Mouse (Mus musculus): Measurements from ENCODE around the gene Arih1. TPM values are rescaled to one million over a fixed set of nuclear protein-coding genes. Genes with fewer than 3 reads are reported as not detected.

Arih1 gene
- total RNA-seq (2022), result 100 to 1,000 TPM in 3 of 4 experiments, 10 to 100 TPM in 1; 93.4 to 113 (median 105) TPM

DNA sequence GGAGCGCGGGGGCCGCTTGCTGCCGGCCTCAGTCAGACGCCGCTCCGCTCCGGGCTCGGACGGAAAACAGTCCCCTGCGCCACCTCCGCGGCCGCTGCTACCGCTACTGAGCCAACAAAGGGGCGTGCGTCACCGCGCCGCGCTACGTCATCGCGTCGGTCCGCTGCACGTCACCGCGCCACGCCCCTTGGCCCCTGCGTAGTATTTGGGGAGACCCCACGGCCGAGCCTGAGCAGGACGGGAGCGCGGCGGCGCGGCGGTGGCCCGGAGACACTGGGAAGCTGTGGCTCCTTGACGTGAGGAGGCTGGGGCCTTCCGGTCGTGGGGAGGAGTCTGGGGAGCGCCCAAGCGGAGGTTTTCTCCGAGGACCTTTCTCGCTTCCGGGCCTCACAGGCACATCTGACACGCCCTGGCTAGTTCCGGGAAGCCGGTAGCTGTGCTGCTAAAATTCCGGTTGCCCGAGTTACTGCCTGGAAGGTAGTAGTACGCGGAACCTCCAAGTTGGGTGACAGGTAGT lies at the start of gene Arih1:
TSS of gene Arih1 (minus strand) at position 70 of the 517 bp plus-strand sequence.
- peak; percentile 96 to 98 for DNase-seq (ENCODE audit: low spot score in 2 of 2)

DNA sequence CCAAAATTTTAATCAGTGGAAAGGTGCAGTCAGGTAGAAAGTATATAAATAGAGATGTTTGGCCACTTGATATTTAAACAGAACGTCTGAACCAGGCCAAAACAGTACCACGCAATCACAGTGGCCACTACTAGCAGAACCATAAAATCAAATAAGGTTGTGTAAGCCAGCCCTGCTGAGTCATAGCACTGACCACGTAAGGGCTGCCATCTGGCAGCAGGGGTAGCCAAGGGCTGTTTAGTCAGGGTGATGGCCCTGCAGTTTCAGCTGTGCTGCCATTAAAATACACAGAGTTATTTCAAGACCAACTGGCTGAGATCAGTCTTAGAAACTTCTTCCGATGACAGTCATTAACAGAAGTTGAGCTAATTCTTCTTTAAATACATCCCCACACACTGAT lies 47.5 kb upstream of the Arih1 start:
- no peak for DNase-seq (ENCODE audit: low spot score in 2 of 2)

DNA sequence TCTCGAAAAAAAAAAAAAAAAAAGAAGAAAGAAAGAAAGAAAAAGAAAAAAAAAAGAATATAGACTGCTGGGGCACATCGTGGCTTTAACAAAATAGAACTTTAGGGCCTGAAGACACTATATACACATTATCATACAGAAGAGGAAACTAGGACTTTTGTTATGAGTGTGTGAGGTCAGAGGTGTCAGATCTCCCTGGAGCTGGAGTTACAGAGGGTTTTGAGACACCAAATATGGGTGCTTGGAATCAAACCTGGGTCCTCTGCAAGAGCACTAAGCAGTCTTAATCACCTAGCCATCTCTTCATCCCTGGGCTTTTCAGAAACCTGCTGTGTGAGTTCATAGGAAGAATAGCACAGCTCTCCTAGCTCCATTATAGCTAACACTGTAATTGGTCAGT lies 47.0 kb upstream of the Arih1 start:
- DNase-seq (ENCODE audit: low spot score in 2 of 2), result no peak

DNA sequence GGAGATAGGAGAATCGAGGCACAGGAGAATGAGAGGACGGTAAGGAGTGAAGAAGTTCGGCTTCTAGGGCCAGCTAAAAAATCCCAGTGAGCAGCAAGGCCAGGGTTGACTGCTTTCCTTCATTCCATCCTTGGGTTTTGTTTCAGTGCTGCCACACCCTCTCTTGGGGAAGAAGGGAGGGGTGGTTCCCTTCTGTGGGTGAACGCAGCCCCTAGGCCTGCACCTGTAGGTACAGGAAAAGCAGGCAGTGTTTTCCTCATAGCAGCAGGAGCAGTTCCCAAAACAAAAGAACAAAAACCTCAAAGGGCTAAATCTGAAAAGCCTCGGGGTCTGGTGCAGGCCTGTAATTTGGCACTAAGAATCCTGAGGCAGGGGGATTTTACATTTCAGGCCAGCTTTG lies 45.2 kb upstream of the Arih1 start:
- no peak for DNase-seq (ENCODE audit: low spot score in 2 of 2)

DNA sequence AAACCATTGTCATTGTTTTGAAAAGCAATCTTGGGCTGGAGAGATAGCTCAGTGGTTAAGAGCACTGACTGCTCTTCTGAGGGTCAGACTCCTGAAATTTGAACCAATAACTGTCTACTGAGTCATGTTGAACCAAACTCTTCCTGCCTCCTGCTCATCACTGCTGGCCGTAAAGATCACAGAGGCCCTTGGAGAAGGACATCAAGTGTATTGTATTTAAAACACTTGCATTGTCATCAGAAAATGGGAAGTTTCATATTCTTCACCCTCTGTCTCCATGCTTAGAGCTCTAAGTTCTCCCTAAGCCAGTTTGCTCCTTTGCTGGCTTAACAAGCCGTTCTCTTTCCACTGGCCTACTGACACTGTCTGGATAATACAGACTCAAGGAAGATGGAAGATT lies 41.9 kb upstream of the Arih1 start:
- no peak for DNase-seq (ENCODE audit: low spot score in 2 of 2)

DNA sequence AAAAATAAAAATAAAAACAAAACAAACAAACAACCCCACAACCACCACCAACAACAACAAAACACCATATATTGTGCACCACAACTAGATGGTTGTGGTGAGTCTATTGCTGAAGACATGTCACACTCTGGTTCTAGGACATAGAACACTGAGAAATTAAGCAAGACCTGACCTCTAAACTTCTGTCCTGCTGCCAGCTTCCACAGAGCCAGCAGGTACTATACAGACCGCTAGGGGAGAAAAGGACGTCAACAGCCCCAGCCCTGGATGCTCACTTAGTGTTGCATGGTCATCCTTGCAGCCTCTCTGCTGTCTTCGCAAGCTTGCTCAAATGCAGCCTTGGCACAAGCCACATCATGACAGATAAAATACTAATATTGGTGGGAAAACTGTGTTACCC lies 41.2 kb upstream of the Arih1 start:
- DNase-seq (ENCODE audit: low spot score in 2 of 2), result no peak

DNA sequence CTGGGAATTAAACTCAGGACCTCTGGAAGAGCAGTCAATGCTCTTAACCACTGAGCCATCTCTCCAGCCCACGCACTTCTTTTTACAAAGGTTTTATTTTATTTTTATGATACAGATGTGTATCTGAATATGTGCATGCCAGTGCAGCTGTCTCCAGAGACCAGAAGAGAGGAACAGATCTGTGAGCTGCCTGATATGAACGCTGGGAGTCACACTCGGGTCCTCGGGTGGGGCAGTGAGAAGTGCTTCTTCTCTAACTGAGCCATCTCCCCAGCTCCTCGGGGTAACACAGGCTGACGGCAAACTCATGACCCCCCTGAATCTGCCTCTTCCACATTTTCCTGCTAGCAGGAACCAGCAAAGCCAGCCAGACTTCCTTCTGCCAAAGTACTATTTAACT lies 40.3 kb upstream of the Arih1 start:
- DNase-seq (ENCODE audit: low spot score in 2 of 2), result no peak

DNA sequence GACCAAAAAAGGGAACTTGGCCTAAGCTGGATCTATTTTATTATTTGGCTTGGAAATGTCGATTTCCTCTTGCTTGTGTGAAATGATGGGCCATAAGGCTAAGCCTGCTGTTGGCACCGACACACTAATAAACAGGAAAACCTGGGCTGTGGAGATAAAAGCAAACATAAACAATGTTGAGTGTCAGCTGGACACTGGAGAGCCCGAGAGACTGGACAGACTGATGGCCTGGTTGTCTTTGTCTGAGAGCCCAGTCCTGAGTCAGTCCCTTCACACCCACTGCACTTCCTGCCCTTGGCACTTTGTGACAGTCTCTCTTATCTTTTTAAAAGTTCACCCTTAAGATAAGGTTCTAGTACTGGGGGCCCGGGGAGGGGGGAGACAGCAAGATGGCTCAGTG lies 36.5 kb upstream of the Arih1 start:
- DNase-seq (ENCODE audit: low spot score in 2 of 2), result no peak

DNA sequence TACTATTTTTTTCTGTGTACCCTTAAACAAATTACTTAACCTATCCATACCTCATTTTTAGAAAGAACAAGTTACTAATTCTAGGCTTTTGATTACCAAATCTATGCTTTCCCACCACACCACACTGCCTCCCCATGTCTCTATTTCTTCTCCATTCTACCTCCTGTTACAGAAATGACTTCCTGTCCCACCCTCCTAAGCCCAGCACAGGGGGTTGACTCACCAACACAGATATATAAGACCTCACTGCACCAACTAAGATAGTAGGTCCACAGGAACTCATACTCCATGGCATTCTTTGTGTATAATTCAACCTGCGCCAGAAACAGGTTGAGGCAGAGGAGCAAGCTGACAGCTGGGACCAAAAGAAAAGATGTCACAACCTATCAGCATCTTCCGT lies 33.0 kb upstream of the Arih1 start:
- DNase-seq (ENCODE audit: low spot score in 2 of 2), result no peak

DNA sequence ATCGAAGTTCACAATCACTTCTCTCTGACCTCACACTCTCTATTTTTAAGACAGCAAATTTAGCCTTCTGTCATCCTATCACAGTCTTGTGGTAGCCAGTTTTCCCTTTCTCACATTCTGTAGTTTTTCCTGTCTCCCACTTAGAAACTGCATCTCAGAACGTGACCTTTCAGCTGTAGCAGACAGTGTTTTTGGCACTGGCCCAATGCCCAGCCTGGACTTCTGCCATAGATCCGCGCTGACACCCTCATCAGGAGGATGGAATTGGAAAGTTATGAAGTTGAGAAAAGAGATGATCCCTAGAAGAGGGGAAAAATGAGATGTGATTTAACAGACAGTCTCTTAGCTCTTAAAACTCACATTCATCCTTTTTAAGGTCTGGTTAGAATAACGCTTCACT lies 32.6 kb upstream of the Arih1 start:
- DNase-seq (ENCODE audit: low spot score in 2 of 2), result no peak

DNA sequence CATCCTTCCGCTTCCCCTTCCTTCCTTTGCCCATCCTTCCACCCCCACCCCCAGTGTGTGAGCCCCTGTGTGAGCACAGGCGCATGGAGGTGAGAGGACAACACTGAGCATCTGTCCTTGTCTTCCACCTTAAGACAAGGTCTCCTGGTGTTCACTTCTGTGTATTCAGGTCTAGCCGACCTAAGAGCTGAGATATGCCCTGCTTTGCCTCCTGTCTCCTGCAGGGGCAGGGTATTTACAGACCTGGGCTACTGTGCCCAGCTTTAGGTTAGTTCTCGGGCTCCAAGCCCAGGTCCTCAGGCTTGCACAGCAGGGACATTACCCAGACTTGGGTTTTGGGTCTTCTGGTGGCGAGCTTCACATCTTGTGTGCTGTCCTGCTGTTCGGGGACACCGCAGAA lies 30.7 kb upstream of the Arih1 start:
- DNase-seq (ENCODE audit: low spot score in 2 of 2), result no peak

DNA sequence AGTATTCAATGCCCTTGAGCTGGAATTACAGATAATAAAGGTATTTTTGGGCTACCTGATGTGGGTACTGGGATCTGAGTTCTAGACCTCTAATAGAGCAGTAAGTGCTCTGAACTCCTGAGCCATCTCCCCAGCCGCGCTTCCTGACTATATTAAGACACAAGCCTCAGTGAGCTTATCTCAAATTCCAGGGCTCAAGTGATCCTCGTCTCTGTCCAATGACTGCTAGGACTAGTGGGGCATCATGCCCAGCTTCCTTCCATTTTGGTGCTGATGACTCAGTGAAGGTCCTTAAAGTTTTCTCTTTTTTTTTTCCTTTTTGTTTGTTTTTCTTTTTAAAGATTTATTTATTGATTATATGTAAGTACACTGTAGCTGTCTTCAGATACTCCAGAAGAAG lies 28.7 kb upstream of the Arih1 start:
- no peak for DNase-seq (ENCODE audit: low spot score in 2 of 2)

DNA sequence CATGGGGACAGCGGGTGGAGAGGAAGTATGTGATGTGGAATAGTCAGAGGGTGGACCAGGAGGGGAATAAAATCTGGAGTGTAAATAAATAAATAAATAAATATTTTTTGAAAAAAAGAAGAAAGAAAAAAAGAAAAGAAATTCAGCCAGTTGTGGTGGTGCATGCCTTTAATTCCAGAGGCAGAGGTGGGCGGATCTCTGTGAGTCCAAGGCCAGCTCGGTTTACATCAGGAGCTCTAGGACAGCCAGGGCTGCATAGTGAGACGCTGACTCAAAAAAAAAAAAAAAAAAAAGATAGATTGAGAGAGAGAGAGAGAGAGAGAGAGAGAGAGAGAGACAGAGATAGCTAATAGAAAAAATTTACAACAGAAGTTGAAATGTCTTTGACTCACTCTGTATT lies 26.0 kb upstream of the Arih1 start:
- DNase-seq (ENCODE audit: low spot score in 2 of 2), result no peak

DNA sequence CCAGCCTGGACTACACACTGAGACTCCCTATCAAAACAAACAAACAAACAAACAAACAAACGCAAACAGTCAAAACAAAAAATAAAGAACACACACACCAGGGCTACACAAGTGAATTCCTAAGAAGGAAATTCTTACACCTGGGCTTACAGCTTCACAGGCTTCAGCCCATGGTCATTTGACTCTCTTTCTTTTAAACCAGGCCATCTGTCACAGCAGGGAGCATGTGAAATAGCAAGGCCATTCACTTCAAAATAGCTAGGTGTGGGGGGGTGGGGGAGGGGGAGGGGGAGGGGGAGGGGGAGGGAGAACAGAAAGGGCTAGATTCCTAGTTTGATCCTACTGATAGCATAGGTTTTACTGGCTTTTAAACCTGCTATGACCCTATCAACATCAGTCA lies 21.7 kb upstream of the Arih1 start:
- no peak for DNase-seq (ENCODE audit: low spot score in 2 of 2)

DNA sequence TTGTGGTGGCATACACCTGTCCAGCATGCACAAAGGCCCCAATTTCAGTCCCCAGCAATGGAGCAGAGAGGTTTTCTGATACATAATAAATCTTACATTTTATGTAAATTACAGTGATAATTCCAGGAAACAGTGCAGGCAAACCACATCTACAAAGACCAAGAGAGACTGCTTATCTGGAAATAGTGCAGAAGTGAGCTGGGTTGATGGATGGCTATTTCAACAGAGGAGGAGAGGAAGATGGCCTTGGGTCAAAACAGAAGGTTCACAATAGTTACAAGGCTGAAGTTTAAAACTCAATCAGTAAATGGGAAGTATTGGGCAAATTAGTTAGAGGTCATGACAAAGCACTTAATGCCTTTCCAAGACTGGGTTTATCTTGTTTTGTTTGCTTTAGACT lies 913 bp upstream of the Arih1 start:
- no peak for DNase-seq (ENCODE audit: low spot score in 2 of 2)

DNA sequence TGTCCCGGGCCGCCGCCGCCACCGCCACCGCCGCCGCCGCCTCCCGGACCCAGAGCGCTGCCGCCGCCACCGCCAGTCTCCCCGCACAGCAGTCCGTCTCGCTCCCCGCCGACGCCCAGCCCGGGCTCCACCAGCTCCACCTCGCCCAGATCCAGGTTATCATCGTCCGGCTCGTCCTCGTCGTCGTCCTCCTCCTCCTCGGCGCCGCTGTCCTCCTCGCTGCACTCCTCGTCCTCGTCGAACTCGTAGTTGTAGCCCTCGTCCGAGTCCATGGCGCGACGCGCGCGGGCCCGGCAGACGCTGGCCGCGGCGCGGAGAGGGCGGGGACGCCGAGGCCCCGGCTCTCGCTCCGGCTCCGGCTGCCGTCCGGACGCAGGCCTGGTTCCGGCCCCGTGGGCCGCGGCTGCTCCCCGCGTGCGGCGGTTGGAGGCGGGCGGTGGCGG lies 321 bp downstream of the Arih1 start:
- DNase-seq (ENCODE audit: low spot score in 2 of 2), result no peak

DNA sequence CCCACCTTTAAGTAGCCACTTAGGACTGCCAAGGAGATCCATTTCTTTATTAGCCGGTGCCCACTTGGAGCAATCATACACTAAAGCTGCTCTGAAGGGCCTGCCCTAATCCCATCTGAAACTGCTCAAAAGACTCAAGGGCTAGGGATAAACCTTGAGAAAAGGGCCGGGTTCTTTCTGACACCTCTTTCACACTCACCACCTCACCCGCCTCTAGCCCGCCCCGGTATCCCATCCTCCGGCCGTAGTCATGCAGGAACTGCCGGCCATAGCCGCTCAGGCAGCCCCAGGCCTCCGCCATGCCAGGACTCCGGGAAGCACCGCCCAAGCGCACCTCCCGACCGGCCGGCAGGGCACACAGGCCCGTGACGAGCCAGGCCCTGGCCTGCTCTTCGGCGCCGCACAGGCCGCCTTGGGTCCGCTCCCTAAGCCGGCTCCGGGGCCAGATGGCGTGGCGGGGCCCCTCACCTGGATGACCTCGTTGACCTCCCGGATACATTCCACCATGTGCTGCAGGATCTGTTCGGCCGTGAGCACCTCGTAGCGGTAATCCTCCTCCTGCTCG lies 825 bp downstream of the Arih1 start:
- DNase-seq (ENCODE audit: low spot score in 2 of 2), result peak; percentile 27 to 36

DNA sequence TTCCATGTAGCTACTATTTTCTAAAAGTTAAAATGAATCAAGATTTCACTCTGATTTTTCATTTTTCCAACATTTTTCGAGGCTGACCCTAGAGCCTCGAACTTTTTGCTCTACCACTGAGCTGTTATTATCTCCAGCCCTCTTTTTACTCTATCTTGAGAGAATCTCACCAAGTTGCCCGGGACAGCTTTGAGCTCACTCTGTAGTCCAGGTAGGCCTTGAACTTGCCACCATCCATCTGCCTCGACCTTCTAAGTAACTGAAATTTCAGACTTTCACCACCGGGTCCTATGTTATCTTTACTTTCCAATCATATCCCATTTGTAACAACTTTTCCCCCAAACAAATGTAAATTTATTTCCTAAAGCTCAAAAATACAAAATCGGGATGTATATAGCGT lies 1.7 kb downstream of the Arih1 start:
- no peak for DNase-seq (ENCODE audit: low spot score in 2 of 2)

DNA sequence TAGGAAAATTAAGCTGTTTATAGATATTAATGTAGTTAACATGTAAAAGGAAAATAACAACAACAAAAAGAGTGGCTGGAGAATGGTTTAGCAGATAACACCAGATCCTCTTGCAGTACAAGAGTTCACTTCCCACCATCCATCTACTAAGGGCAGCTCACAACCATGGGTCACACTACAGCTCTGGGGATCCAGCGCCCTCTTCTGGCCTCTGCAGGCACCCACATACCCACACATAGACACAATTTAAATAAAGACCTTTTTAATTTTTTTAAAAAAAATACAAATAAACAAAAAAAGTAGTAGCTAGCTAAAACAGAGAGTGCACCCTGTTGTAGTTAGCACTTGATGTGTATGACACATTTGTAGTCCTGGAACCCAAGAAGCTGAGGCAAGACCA lies 4.0 kb downstream of the Arih1 start:
- DNase-seq (ENCODE audit: low spot score in 2 of 2), result no peak

DNA sequence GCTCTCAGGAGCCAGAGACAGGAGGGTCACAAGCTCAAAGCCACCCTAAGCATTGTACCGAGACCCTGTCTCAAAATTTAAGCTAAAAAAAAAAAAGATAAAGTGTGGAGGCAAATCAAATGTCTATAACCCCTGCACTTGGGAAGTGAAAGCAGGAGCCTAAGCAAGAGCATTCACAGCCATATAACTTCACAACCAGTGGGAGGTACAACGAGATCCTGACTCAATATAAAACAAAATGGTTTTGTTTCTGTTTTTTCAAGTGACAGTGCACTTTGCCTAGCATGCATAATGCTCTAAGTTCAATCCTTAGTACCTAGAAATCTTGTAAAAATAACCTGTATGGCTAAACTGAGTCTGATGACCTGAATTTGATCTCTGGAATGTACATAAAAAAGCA lies 9.8 kb downstream of the Arih1 start:
- DNase-seq (ENCODE audit: low spot score in 2 of 2), result no peak

DNA sequence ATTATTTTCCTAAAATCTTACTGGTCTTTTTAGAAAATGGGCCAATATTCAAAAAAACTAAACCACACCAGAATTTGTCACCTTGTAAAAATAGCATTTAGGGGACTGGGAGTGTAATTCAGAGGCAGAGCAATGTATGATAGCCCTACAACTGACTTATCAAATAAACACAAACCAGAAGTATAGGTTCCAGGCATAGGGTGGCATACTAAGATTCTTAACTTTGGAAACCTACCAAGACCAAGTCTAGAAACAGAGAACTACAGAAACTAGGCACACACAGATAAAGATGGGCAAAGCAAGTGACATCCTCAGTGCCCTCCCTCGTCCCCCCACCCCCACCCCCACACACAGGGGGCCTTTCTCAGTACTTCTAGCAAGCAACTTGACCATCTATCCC lies 11.6 kb downstream of the Arih1 start:
- DNase-seq (ENCODE audit: low spot score in 2 of 2), result no peak

DNA sequence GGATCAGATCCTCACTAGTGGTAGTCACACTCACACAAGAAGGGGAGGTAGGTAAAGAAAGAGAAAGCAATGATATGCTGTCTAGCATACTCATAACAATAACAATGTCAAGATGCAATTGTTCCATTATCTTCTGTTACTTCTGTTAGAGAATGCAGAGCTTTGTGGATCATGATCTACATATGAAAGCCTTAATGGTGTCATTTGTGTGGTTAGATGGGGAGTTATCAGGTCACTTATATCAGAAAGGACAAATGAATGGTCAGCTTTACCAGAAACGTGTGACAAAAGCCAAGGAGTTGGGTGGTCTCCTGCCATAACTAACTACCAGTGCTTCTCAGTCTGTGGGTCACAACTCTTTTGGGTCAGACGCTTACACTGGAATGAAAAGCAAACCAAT lies 13.2 kb downstream of the Arih1 start:
- no peak for DNase-seq (ENCODE audit: low spot score in 2 of 2)

DNA sequence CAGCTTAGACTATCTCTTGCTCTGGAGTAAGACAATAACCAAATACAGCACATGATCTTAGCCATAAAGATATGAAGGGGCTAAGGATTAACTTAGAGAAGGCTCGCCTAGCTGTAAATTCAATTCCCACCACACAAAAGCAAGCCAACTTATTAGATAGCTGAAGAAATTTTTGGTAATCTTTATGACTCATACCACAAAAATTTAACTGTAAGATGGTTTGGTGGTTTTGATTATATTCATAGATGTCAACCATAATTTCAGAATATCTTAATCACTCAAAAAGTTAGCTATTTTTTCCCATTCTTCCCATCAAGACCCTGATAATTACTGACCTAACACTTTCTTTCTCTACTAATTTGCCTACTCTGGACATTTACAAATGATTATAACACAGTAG lies 17.0 kb downstream of the Arih1 start:
- no peak for DNase-seq (ENCODE audit: low spot score in 2 of 2)

DNA sequence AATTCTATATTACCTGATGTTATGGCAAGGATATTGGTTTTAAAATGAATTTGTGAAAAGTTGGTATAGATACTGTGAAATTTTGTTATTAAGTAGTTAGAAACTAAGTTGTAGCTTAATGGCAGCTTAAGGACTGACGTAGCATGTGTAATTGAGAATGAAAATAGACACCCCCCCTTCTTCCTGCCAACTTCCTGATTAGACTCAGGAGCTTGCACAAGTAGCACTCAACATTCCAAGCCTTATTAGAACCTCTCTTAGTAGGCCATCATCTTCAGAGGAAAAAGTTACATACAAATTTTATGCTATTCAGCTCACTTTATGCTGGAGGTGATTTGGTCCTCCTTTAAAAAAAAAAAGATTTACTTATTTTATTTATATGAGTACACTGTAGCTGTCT lies 22.1 kb downstream of the Arih1 start:
- DNase-seq (ENCODE audit: low spot score in 2 of 2), result no peak

Measured in layer of hippocampus, adult 8-10 months (tissue).